ENCODE assay signal across 19 mouse cellular contexts in the genomic region with DNA sequence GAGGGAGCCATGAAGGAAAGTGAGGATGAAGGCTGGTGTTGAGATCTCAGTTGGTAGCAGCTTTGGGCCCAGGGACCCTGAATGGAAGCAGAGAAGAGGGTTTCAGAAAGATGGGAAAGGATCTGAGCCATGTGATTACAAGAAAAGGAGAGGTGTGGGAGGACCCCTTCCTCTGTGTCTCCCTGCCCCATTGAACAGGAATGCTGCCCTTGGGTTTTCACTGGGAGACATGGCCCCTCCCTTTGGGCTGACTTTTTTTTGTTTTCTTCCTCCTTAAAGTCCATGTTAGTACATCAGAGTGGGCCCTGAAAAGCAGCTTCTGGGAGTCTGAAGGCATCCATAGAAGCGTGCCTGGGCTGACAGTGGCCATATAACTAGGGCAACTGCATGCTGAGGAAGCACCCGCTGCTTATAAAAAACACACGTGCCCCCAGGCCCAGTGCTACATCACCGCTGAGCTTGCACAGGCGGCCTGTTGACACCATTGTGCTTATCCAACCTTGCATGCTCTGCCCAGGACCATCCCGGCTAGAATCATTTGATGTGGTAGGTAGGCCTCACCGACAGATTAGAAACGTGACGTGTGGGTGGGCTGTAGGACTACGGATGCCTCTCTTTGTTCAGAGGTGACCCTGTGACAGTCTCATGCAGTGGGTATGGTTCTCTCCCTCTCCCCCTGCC. TPM values are rescaled to one million over a fixed set of nuclear protein-coding genes. Genes with fewer than 3 reads are reported as not detected.
A peak's percentile ranks its signal among the peaks of the same experiment; 100 is the strongest.
DNase-seq lines count a peak whose midpoint lies in the region; ATAC-seq and TF ChIP-seq lines count a peak whose summit lies in the region.
"Had no signal": no experiment of that assay in that cellular context is flagged by ENCODE, and none has a peak within 500 bp of the region (broad histone marks: within the 10 kb centered on the region; RNA-seq: fewer than 3 reads in every experiment).

No protein-coding gene starts in this region.

- TF ChIP-seq CTCF in stomach, postnatal 0 days (IDR thresholded peaks at IDR 0.05; ENCODE audit: low read depth), result no peak

- peaks cover 16% of the 10 kb centered on the region for H3K36me3 ChIP-seq in heart, embryonic 11.5 days (ENCODE audit: control insufficient read depth, insufficient read depth, low read length)
- peaks cover 20% of the 10 kb centered on the region for H3K36me3 ChIP-seq in kidney, embryonic 16.5 days (ENCODE audit: insufficient read depth, low read length)
- H3K36me3 ChIP-seq in stomach, postnatal 0 days (ENCODE audit: control insufficient read depth, insufficient read depth, low read length), result peaks cover 8% of the 10 kb centered on the region; the same call in 1 of the 2 replicates

- no peak overlapping the region for H3K4me2 ChIP-seq in heart, embryonic 11.5 days
- no peak overlapping the region for H3K4me2 ChIP-seq in kidney, embryonic 16.5 days (replicated peaks; ENCODE audit: low read depth, low read length)
- no peak overlapping the region for H3K4me2 ChIP-seq in stomach, postnatal 0 days (replicated peaks; ENCODE audit: low read depth)
- H3K4me2 ChIP-seq: midbrain, embryonic 11.5 days; neural tube, embryonic 12.5 days had no signal

- H3K27ac ChIP-seq in heart, embryonic 11.5 days (ENCODE audit: low read depth, low read length), result peak overlapping the region; percentile 31
- peak overlapping the region; percentile 74 for H3K27ac ChIP-seq in kidney, embryonic 16.5 days (ENCODE audit: low read length)
- H3K27ac ChIP-seq in stomach, postnatal 0 days (replicated peaks), result peak overlapping the region; percentile 88
- H3K27ac ChIP-seq: gastrocnemius, adult 2 months; macrophage; neural tube, embryonic 12.5 days had no signal

- no peak for TF ChIP-seq EP300 in stomach, postnatal 0 days (optimal IDR thresholded peaks at IDR 0.05)

- H3K27me3 ChIP-seq in heart, embryonic 11.5 days (ENCODE audit: control insufficient read depth, insufficient read depth, low read length), result no peaks in the 10 kb centered on the region
- H3K27me3 ChIP-seq in kidney, embryonic 16.5 days (ENCODE audit: insufficient read depth, low read length), result no peaks in the 10 kb centered on the region
- no peaks in the 10 kb centered on the region for H3K27me3 ChIP-seq in stomach, postnatal 0 days (ENCODE audit: control insufficient read depth, insufficient read depth, low read length)
- H3K27me3 ChIP-seq: neural tube, embryonic 12.5 days had no signal

- no peak overlapping the region for H3K4me3 ChIP-seq in heart, embryonic 11.5 days (ENCODE audit: low read depth, low read length)
- H3K4me3 ChIP-seq in kidney, embryonic 16.5 days (ENCODE audit: low read length), result no peak overlapping the region
- no peak overlapping the region for H3K4me3 ChIP-seq in stomach, postnatal 0 days (ENCODE audit: low read depth, low read length)
- H3K4me3 ChIP-seq: gastrocnemius, adult 2 months; neural tube, embryonic 12.5 days had no signal

- WGBS in heart, embryonic 11.5 days (ENCODE audit: insufficient replicate concordance), result 69% methylated on average over 10 of the region's 10 CpGs
- 38% methylated on average over 10 of the region's 10 CpGs for WGBS in kidney, embryonic 16.5 days
- 78% methylated on average over 10 of the region's 10 CpGs for WGBS in stomach, postnatal 0 days

- no peak overlapping the region for H3K9ac ChIP-seq in heart, embryonic 11.5 days (ENCODE audit: low read depth, low read length)
- no peak overlapping the region for H3K9ac ChIP-seq in kidney, embryonic 16.5 days (replicated peaks; ENCODE audit: low read length)
- no peak overlapping the region for H3K9ac ChIP-seq in stomach, postnatal 0 days (ENCODE audit: low read length)
- H3K9ac ChIP-seq: neural tube, embryonic 12.5 days had no signal

- ATAC-seq in heart, embryonic 11.5 days (replicated peaks; ENCODE audit: insufficient number of reproducible peaks, low FRiP score, low TSS enrichment), result no peak
- ATAC-seq in kidney, embryonic 16.5 days (ENCODE audit: low FRiP score, low TSS enrichment), result peak; percentile 54
- ATAC-seq in stomach, postnatal 0 days (ENCODE audit: low FRiP score, low TSS enrichment), result no peak

- H3K4me1 ChIP-seq in heart, embryonic 11.5 days (ENCODE audit: control insufficient read depth, insufficient read depth, low read length), result peaks cover 50% of the 10 kb centered on the region
- peaks cover 52% of the 10 kb centered on the region for H3K4me1 ChIP-seq in kidney, embryonic 16.5 days (ENCODE audit: insufficient read depth, low read length)
- H3K4me1 ChIP-seq in stomach, postnatal 0 days (replicated peaks; ENCODE audit: control insufficient read depth, insufficient read depth), result 0 out of 2 replicates have a peak, but pooled peaks cover 2% of the 10 kb centered on the region

- H3K9me3 ChIP-seq in heart, embryonic 11.5 days (replicated peaks; ENCODE audit: control insufficient read depth, low read length), result no peaks in the 10 kb centered on the region
- no peaks in the 10 kb centered on the region for H3K9me3 ChIP-seq in kidney, embryonic 16.5 days (ENCODE audit: low read length)
- H3K9me3 ChIP-seq in stomach, postnatal 0 days (ENCODE audit: control insufficient read depth, low read length), result no peaks in the 10 kb centered on the region
- H3K9me3 ChIP-seq: neural tube, embryonic 12.5 days had no signal

- no peak for DNase-seq in heart, adult 8-10 months (ENCODE audit: low spot score)
- DNase-seq in kidney, postnatal 10 days, result no peak
- peak; percentile 46 for DNase-seq in retina, postnatal 1 day
- no peak for DNase-seq in retina, embryonic 14.5 days (ENCODE audit: low spot score)
- DNase-seq in stomach, postnatal 0 days (ENCODE audit: low spot score), result no peak
- DNase-seq in gastrocnemius, postnatal 10 days, result no peak
- DNase-seq: adrenal gland, postnatal 36 days; cerebellum, adult 11-12 months; cerebellum, postnatal 25 days; embryo, embryonic 11 days; gastrocnemius, adult 2 months; kidney, postnatal 14 days; lung, adult 18-20 months had no signal

RNA-seq across cellular contexts. Expression of a gene that starts 9.3 kb away (rescaled TPM):
- 28.0 and 31.7 TPM in 2 replicates for polyA plus RNA-seq in heart, embryonic 11.5 days (2014; fragmentation: Nextera tagmentation; extraction: Ambion mirVana)
- total RNA-seq in heart, adult 8-10 months (2022), result 10 to 100 TPM; 22.5 to 30.0 (median 26.3) TPM
- 11.5 and 13.8 TPM in 2 replicates for polyA plus RNA-seq in kidney, embryonic 16.5 days (2015; fragmentation: Nextera tagmentation; extraction: Ambion mirVana)
- 21.2 and 22.2 TPM in 2 replicates for polyA plus RNA-seq in stomach, postnatal 0 days (2015; fragmentation: Nextera tagmentation; extraction: Ambion mirVana)
- 10 to 100 TPM; 67.3 to 80.5 TPM for total RNA-seq in gastrocnemius, postnatal 10 days (2021)

RNA-seq across cellular contexts. Expression of a gene that starts 26.1 kb away (rescaled TPM):
- polyA plus RNA-seq in heart, embryonic 11.5 days (2014; fragmentation: Nextera tagmentation; extraction: Ambion mirVana), result 0.70 and 1.2 TPM in 2 replicates
- under 1 TPM in 1 of 4 experiments, not detected in 3; 0.06 TPM for total RNA-seq in heart, adult 8-10 months (2022)
- polyA plus RNA-seq in kidney, embryonic 16.5 days (2015; fragmentation: Nextera tagmentation; extraction: Ambion mirVana), result 9.5 and 9.8 TPM in 2 replicates
- polyA plus RNA-seq in stomach, postnatal 0 days (2015; fragmentation: Nextera tagmentation; extraction: Ambion mirVana), result 0.17 and 0.22 TPM in 2 replicates
- under 1 TPM; 0.07 to 0.20 TPM for total RNA-seq in gastrocnemius, postnatal 10 days (2021)
- total RNA-seq: gastrocnemius, adult 2 months; monocyte, adult 5-6 weeks had no signal
- polyA plus RNA-seq: macrophage had no signal

RNA-seq across cellular contexts. Expression of a gene that starts 32.0 kb away (rescaled TPM):
- 5.6 and 6.3 TPM in 2 replicates for polyA plus RNA-seq in heart, embryonic 11.5 days (2014; fragmentation: Nextera tagmentation; extraction: Ambion mirVana)
- total RNA-seq in heart, adult 8-10 months (2022), result 1 to 10 TPM; 5.1 to 8.9 (median 6.1) TPM
- 14.2 and 14.6 TPM in 2 replicates for polyA plus RNA-seq in kidney, embryonic 16.5 days (2015; fragmentation: Nextera tagmentation; extraction: Ambion mirVana)
- 4.6 and 4.9 TPM in 2 replicates for polyA plus RNA-seq in stomach, postnatal 0 days (2015; fragmentation: Nextera tagmentation; extraction: Ambion mirVana)
- total RNA-seq in gastrocnemius, postnatal 10 days (2021), result 1 to 10 TPM; 3.7 to 8.3 TPM

RNA-seq across cellular contexts. Expression of a gene that starts 41.4 kb away (rescaled TPM):
- 14.4 and 15.2 TPM in 2 replicates for polyA plus RNA-seq in heart, embryonic 11.5 days (2014; fragmentation: Nextera tagmentation; extraction: Ambion mirVana)
- 10 to 100 TPM; 17.9 to 27.3 (median 21.1) TPM for total RNA-seq in heart, adult 8-10 months (2022)
- polyA plus RNA-seq in kidney, embryonic 16.5 days (2015; fragmentation: Nextera tagmentation; extraction: Ambion mirVana), result 12.0 and 12.9 TPM in 2 replicates
- 5.3 and 5.9 TPM in 2 replicates for polyA plus RNA-seq in stomach, postnatal 0 days (2015; fragmentation: Nextera tagmentation; extraction: Ambion mirVana)
- 1 to 10 TPM; 6.3 to 8.0 TPM for total RNA-seq in gastrocnemius, postnatal 10 days (2021)

Comparison
In these comparisons a context has a peak if more than half of its experiments do, and no peak if none do; other contexts are left out.
1. H3K27ac ChIP-seq: peak in every context shown above with its lines; median percentile 88 in stomach, postnatal 0 days; 74 in kidney, embryonic 16.5 days; 31 in heart, embryonic 11.5 days.